9 mouse cellular contexts compared by ENCODE assay signal in genomic region chr2:24475420-24475819, GRCm38 (mm10). TPM values are rescaled to one million over a fixed set of nuclear protein-coding genes. Genes with fewer than 3 reads are reported as not detected.
DNase-seq lines count a peak whose midpoint lies in the region; ATAC-seq lines count a peak whose summit lies in the region.
"Had no signal": no experiment of that assay in that cellular context is flagged by ENCODE, and none has a peak within 500 bp of the region (broad histone marks: within the 10 kb centered on the region; RNA-seq: fewer than 3 reads in every experiment).

TSS of gene Pax8 (minus strand) at chr2:24475599.

- H3K9ac ChIP-seq in heart, embryonic 14.5 days (ENCODE audit: low read length): no peak within 1 kb of the TSS
- no peak within 1 kb of the TSS for H3K9ac ChIP-seq in embryonic facial prominence, embryonic 12.5 days
- H3K9ac ChIP-seq in kidney, embryonic 14.5 days (ENCODE audit: low read depth, low read length): peak within 1 kb of the TSS; percentile 83
- peak within 1 kb of the TSS; percentile 61 for H3K9ac ChIP-seq in neural tube, embryonic 12.5 days

- no peak for DNase-seq in heart, postnatal 4 days
- DNase-seq in right cerebral cortex, postnatal 14 days: no peak
- no peak for DNase-seq in MN1 (ENCODE audit: low spot score)
- no peak for DNase-seq in left cerebral cortex, postnatal 10 days (ENCODE audit: extremely low spot score in 1 of 2, low spot score in 2 of 2)

- 21% methylated on average over 9 of the region's 9 CpGs for WGBS in heart, embryonic 14.5 days
- 8% methylated on average over 9 of the region's 9 CpGs for WGBS in embryonic facial prominence, embryonic 12.5 days
- WGBS in kidney, embryonic 14.5 days: 21% methylated on average over 9 of the region's 9 CpGs
- 31% methylated on average over 9 of the region's 9 CpGs for WGBS in neural tube, embryonic 12.5 days

- H3K4me2 ChIP-seq in heart, embryonic 14.5 days (ENCODE audit: low read length): peak within 1 kb of the TSS; percentile 54; the same call in 1 of the 2 replicates
- H3K4me2 ChIP-seq in embryonic facial prominence, embryonic 12.5 days (replicated peaks): peak within 1 kb of the TSS; percentile 46; the same call in 1 of the 2 replicates
- peak within 1 kb of the TSS; percentile 47 for H3K4me2 ChIP-seq in kidney, embryonic 14.5 days (replicated peaks; ENCODE audit: low read depth, low read length)
- H3K4me2 ChIP-seq in neural tube, embryonic 12.5 days (replicated peaks): peak within 1 kb of the TSS; percentile 59

- no peaks in the 10 kb centered on the region for H3K36me3 ChIP-seq in heart, embryonic 14.5 days (ENCODE audit: control insufficient read depth, insufficient read depth, low read length)
- no peaks in the 10 kb centered on the region for H3K36me3 ChIP-seq in embryonic facial prominence, embryonic 12.5 days
- no peaks in the 10 kb centered on the region for H3K36me3 ChIP-seq in kidney, embryonic 14.5 days (ENCODE audit: control insufficient read depth, insufficient read depth, low read length)
- no peaks in the 10 kb centered on the region for H3K36me3 ChIP-seq in neural tube, embryonic 12.5 days

- intact Hi-C loops in left cerebral cortex, postnatal 10 days (cut with DNase I): no loop called here

- no peaks in the 10 kb centered on the region for H3K9me3 ChIP-seq in heart, embryonic 14.5 days (ENCODE audit: control insufficient read depth, low read length)
- H3K9me3 ChIP-seq in embryonic facial prominence, embryonic 12.5 days: no peaks in the 10 kb centered on the region
- H3K9me3 ChIP-seq in kidney, embryonic 14.5 days (ENCODE audit: control insufficient read depth, low read length): no peaks in the 10 kb centered on the region
- H3K9me3 ChIP-seq in neural tube, embryonic 12.5 days: no peaks in the 10 kb centered on the region

- no peak within 1 kb of the TSS for H3K27ac ChIP-seq in heart, embryonic 14.5 days (replicated peaks in 1 of 2; ENCODE audit: control insufficient read depth in 1 of 2, insufficient read depth in 1 of 2, low read depth in 2 of 2, low read length in 2 of 2)
- H3K27ac ChIP-seq in embryonic facial prominence, embryonic 12.5 days: no peak within 1 kb of the TSS
- peak within 1 kb of the TSS; percentile 85 for H3K27ac ChIP-seq in kidney, embryonic 14.5 days (ENCODE audit: low read depth, low read length)
- no peak within 1 kb of the TSS for H3K27ac ChIP-seq in neural tube, embryonic 12.5 days

- peaks cover 0 to 3% of the 10 kb centered on the region in 2 experiments; a peak in 2 of 4 replicates for H3K4me1 ChIP-seq in heart, embryonic 14.5 days (ENCODE audit: control insufficient read depth in 2 of 2, insufficient read depth in 2 of 2, low read length in 2 of 2)
- peaks cover 4% of the 10 kb centered on the region; the same call in 1 of the 2 replicates for H3K4me1 ChIP-seq in embryonic facial prominence, embryonic 12.5 days
- H3K4me1 ChIP-seq in kidney, embryonic 14.5 days (ENCODE audit: control insufficient read depth, insufficient read depth, low read length): peaks cover 10% of the 10 kb centered on the region
- H3K4me1 ChIP-seq in neural tube, embryonic 12.5 days: peaks cover 14% of the 10 kb centered on the region

- peak within 1 kb of the TSS in 1 of 2 experiments; percentile 26; a peak in 1 of 4 replicates for H3K4me3 ChIP-seq in heart, embryonic 14.5 days (ENCODE audit: control insufficient read depth in 1 of 2, insufficient read depth in 1 of 2, low read depth in 1 of 2, low read length in 2 of 2)
- peak within 1 kb of the TSS; percentile 25; the same call in 1 of the 2 replicates for H3K4me3 ChIP-seq in embryonic facial prominence, embryonic 12.5 days
- peak within 1 kb of the TSS; percentile 62 for H3K4me3 ChIP-seq in kidney, embryonic 14.5 days (ENCODE audit: low read length)
- H3K4me3 ChIP-seq in neural tube, embryonic 12.5 days: peak within 1 kb of the TSS; percentile 37

- peaks cover 70% of the 10 kb centered on the region for H3K27me3 ChIP-seq in heart, embryonic 14.5 days (ENCODE audit: control insufficient read depth, insufficient read depth, low read length)
- H3K27me3 ChIP-seq in embryonic facial prominence, embryonic 12.5 days: peaks cover 54% of the 10 kb centered on the region
- peaks cover 23% of the 10 kb centered on the region for H3K27me3 ChIP-seq in kidney, embryonic 14.5 days (ENCODE audit: control insufficient read depth, insufficient read depth, low read length)
- peaks cover 55% of the 10 kb centered on the region for H3K27me3 ChIP-seq in neural tube, embryonic 12.5 days (replicated peaks)

- no peak for ATAC-seq in heart, embryonic 14.5 days (ENCODE audit: insufficient number of reproducible peaks, insufficient read depth, low FRiP score, low read depth)
- no peak for ATAC-seq in embryonic facial prominence, embryonic 12.5 days (ENCODE audit: insufficient number of reproducible peaks, insufficient read depth, low FRiP score, low TSS enrichment)
- peak; percentile 91 for ATAC-seq in kidney, embryonic 14.5 days (ENCODE audit: low FRiP score, low TSS enrichment)
- ATAC-seq in neural tube, embryonic 12.5 days (ENCODE audit: low FRiP score, low read depth): peak; percentile 54

RNA-seq across cellular contexts. Expression of gene Pax8, which starts in this region (rescaled TPM):
- polyA plus RNA-seq in heart, embryonic 14.5 days (2014; fragmentation: Nextera tagmentation; extraction: Ambion mirVana): not detected in 2 replicates
- total RNA-seq in heart, postnatal 4 days (2021): not detected
- 0.27 and 0.29 TPM in 2 replicates for polyA plus RNA-seq in embryonic facial prominence, embryonic 12.5 days (2016; fragmentation: Nextera tagmentation; extraction: Ambion mirVana)
- polyA plus RNA-seq in kidney, embryonic 14.5 days (2014; fragmentation: Nextera tagmentation; extraction: Ambion mirVana): 89.8 and 140 TPM in 2 replicates
- polyA plus RNA-seq in neural tube, embryonic 12.5 days (2016; fragmentation: Nextera tagmentation; extraction: Ambion mirVana): 50.0 and 56.2 TPM in 2 replicates
- total RNA-seq in left cerebral cortex, postnatal 10 days (2021): not detected
- polyA plus RNA-seq: frontal cortex, adult 2 months had no signal

Comparison
In these comparisons a context has a peak if more than half of its experiments do, and no peak if none do; other contexts are left out.
1. RNA of gene Pax8 (polyA plus RNA-seq): 89.8 to 140 TPM in kidney, embryonic 14.5 days and 50.0 to 56.2 TPM in neural tube, embryonic 12.5 days; 0.27 to 0.29 TPM in embryonic facial prominence, embryonic 12.5 days and not detected in heart, embryonic 14.5 days; every median in the first group is over 10 times any median in the second.
2. ATAC-seq: peak in kidney, embryonic 14.5 days (single experiment) and neural tube, embryonic 12.5 days (single experiment); none in heart, embryonic 14.5 days (single experiment) and embryonic facial prominence, embryonic 12.5 days (single experiment).
3. H3K9ac ChIP-seq: peak in kidney, embryonic 14.5 days (single experiment) and neural tube, embryonic 12.5 days (single experiment); none in heart, embryonic 14.5 days (single experiment) and embryonic facial prominence, embryonic 12.5 days (single experiment).
4. Peak in every context shown above with its lines, with median percentiles within 50 percentile points of each other: H3K4me2 ChIP-seq.